Mouse (Mus musculus) E14TG2a.4 (cell line): ENCODE measurements around the gene Sars.
A peak's percentile ranks its signal among the peaks of the same experiment; 100 is the strongest.

ENCODE experiments used
- H3K27me3 ChIP-seq: 2 replicates; pipeline ENCODE4 v1.6.1; 2014; ENCODE audit warnings: low read length, control low read depth; ENCODE audit not compliant: insufficient read depth
- H3K36me3 ChIP-seq: 2 replicates; pipeline ENCODE4 v1.6.1; 2014; ENCODE audit warnings: low read length, control low read depth; ENCODE audit not compliant: insufficient read depth
- H3K4me1 ChIP-seq: replicated peaks from 2 replicates; pipeline ENCODE4 v1.6.1; 2014; ENCODE audit warnings: low read depth, low read length, control low read depth
- H3K4me3 ChIP-seq: replicated peaks from 2 replicates; pipeline ENCODE4 v1.5.1; 2014; ENCODE audit warnings: mild to moderate bottlenecking, low read length
- H3K9me3 ChIP-seq: 2 replicates; pipeline ENCODE4 v1.6.1; 2014; ENCODE audit warnings: low read length, control low read depth
- CTCF ChIP-seq: conservative IDR thresholded peaks from 2 replicates; pipeline ENCODE4 v1.5.1; 2014; ENCODE audit warnings: low read length
- NANOG ChIP-seq: IDR thresholded peaks from 2 replicates; pipeline ENCODE4 v1.6.1; 2014; ENCODE audit warnings: borderline replicate concordance, low read length, mixed read lengths
- POU5F1 ChIP-seq: IDR thresholded peaks from 2 replicates; pipeline ENCODE4 v1.6.1; 2014; ENCODE audit warnings: low read length, borderline replicate concordance

Sars gene

DNA sequence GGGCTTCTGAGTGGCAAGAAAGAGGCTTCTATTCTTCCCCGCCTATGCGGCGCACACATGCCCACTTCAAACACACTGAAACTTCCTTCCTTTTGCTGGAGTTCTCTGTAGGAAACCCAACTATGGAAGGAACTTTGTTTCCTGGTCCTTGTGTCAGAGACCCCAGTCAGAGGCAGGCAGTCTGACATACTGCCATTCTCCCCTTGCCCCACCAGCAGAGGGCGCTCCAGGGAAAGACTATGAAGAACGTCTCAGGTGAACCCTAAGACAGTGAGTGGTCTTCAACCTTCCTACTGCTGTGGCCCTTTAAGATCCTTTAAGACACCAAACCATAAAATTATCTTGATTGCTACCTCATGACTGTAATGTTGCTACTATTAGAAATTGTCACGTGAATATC lies 21.4 kb upstream of the Sars start:
- Histone ChIP-seq H3K36me3 (no peaks in the 10 kb centered on the region), H3K27me3 (peaks cover 4% of the 10 kb centered on the region; the same call in 1 of the 2 replicates), H3K4me1 (peaks cover 16% of the 10 kb centered on the region), H3K9me3 (no peaks in the 10 kb centered on the region), H3K4me3 (no peak overlapping the region)
- peak; percentile 83 for TF ChIP-seq CTCF
- TF ChIP-seq NANOG: no peak

DNA sequence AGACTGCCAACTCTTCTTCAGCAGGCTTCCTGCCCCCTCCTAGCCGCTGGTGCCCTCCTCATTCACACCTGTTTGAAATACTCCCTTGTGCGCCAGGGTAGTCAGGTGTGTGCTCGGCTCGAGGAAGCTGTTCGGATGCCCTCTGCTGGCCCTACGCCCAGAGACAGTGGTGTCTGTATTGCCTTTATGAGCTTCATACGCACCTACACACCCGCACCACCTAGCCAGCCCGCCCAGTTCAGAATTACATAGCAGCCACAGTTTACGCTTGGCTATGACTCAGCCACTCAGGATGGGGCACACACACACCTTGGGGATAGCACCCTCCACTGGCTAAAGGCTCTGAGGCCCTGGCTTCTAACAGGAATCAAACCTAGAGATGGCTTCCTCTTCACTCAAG lies 13.9 kb upstream of the Sars start:
- Histone ChIP-seq H3K4me3 (peak overlapping the region; percentile 41; the same call in 1 of the 2 replicates), H3K9me3 (no peaks in the 10 kb centered on the region), H3K4me1 (peaks cover 38% of the 10 kb centered on the region), H3K27me3 (peaks cover 17% of the 10 kb centered on the region), H3K36me3 (no peaks in the 10 kb centered on the region)
- TF ChIP-seq CTCF (no peak), POU5F1 (no peak), NANOG (no peak)

DNA sequence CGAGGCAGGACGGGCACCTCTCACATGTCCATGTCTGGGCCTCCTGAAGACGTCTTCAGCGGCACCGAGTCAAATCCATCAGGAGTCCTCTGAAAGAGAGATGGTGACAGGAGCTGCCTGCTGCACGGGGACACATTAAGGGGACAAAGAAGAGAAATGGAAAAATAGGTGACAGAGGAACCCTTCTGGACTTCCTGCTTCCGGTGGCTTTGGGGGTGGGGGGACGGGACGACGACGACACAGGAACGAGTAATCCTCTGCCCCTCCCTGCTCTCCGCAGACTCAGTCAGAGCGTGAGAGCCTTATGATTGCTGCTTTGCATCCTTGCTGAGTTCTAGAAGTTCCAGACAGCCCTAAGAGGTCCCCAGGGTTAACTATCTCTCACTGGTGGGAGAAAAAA lies 13.4 kb upstream of the Sars start:
- TF ChIP-seq NANOG: no peak
- TF ChIP-seq CTCF: no peak
- no peak for TF ChIP-seq POU5F1
- peaks cover 39% of the 10 kb centered on the region for H3K4me1 ChIP-seq
- no peaks in the 10 kb centered on the region for H3K36me3 ChIP-seq
- no peaks in the 10 kb centered on the region for H3K9me3 ChIP-seq
- H3K27me3 ChIP-seq: peaks cover 17% of the 10 kb centered on the region
- peak overlapping the region; percentile 41; the same call in 1 of the 2 replicates for H3K4me3 ChIP-seq

DNA sequence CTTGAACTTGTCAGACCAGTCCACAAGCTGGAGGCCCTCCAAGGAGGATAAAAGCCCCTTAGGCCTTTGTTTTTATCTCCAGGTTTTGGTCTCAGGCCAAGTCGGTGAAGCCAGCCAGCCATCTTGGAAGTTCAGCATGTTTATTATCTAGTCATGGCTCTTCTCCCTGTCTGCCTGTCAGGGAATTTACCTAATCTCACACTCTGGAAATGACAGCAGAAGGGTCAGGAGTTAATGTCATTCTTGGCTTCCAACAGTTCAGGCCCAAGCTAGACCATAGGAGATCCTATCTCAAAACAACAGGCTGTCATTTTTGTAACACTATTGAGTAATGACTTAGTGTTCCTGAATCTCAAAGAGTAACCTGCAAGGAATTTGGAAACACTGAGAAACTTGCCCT lies 9.2 kb upstream of the Sars start:
- Histone ChIP-seq H3K9me3 (0 out of 2 replicates have a peak, but pooled peaks cover 3% of the 10 kb centered on the region), H3K36me3 (no peaks in the 10 kb centered on the region), H3K4me1 (peaks cover 49% of the 10 kb centered on the region), H3K4me3 (no peak overlapping the region), H3K27me3 (peaks cover 6% of the 10 kb centered on the region; the same call in 1 of the 2 replicates)
- TF ChIP-seq POU5F1 (no peak), CTCF (no peak), NANOG (no peak)

DNA sequence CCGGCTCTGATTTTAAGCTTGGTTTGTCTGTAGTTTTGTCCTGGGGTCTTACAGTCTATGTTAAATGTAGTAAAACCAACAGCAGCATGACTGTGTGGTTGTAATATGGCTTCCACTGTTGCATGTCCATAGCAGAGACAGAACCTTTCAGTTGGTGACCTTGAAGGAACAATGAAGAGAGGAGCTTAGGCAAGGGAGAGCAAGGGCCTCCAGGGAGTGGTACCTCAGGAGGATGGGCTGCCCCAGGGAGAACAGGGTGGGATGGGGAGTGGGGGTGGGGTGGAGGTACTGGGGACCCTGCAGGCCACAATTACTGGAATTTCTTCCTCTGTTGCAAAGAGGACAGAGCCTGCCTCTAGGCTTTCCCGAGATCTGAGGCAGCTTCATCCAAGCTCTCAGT lies 7.0 kb upstream of the Sars start:
- Histone ChIP-seq H3K4me1 (peaks cover 39% of the 10 kb centered on the region), H3K9me3 (0 out of 2 replicates have a peak, but pooled peaks cover 5% of the 10 kb centered on the region), H3K36me3 (no peaks in the 10 kb centered on the region), H3K27me3 (no peaks in the 10 kb centered on the region), H3K4me3 (no peak overlapping the region)
- TF ChIP-seq NANOG (no peak), POU5F1 (no peak), CTCF (no peak)

DNA sequence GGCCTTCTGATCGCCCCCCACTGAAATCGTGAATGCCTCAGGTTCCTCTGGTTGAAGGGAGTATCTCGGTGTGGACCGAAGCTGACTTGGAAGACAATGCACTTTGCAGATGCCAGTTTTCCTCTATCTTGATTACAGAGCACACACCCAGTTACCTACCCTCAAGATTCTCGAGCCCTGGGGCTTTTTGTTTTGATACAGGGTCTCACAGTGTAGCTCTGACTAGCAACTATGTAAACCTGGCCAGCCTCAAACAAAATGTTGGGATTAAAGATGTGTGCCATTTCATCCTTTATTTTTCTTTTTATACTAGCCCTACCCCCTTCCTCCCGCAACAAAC lies 327 bp upstream of the Sars start:
- no peaks in the 10 kb centered on the region for H3K27me3 ChIP-seq
- peaks cover 64% of the 10 kb centered on the region for H3K4me1 ChIP-seq
- peak overlapping the region; percentile 93 for H3K4me3 ChIP-seq
- H3K9me3 ChIP-seq: 0 out of 2 replicates have a peak, but pooled peaks cover 2% of the 10 kb centered on the region
- peaks cover 33% of the 10 kb centered on the region for H3K36me3 ChIP-seq
- TF ChIP-seq NANOG (peak; percentile 9; the same call in 1 of the 2 replicates), CTCF (no peak)

DNA sequence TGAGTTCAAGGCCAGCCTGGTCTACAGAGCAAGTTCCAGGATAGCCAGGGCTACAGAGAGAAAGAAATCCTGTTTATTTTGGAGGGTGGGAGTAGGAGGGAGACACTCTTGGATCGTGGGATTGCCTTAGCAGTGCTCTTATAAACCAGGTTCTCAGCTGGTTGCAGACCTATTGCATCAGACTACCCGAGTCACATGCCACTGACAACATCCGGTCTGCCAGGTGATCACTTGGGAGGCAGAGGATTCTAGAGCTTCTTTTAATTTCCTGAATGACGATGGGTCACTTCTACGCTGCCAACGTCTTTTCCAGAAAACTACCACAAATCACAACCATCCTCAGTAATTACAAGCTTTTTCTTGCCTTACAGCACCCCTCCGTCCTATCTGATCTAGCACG lies 980 bp downstream of the Sars start:
- no peak for TF ChIP-seq CTCF
- no peak for TF ChIP-seq POU5F1
- TF ChIP-seq NANOG: no peak
- Histone ChIP-seq H3K4me3 (peak overlapping the region; percentile 93), H3K9me3 (0 out of 2 replicates have a peak, but pooled peaks cover 2% of the 10 kb centered on the region), H3K27me3 (no peaks in the 10 kb centered on the region), H3K36me3 (peaks cover 43% of the 10 kb centered on the region), H3K4me1 (peaks cover 68% of the 10 kb centered on the region)

DNA sequence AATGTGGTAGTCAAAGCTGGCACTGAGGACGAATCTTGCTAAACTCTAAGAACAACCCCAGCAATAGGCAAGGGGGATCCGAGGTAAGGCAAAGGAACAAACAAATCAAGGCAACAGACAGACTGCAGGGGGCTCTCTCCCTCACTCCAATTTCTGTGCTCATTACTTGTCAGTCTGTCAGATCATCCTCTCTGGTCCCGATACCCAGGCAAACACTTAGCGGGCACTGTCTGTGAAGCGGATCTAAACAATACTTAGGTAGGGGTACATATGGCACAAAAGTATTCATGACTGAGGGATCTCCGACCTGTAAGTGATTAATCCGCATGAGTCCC lies 8.7 kb downstream of the Sars start:
- Histone ChIP-seq H3K36me3 (peaks cover 92% of the 10 kb centered on the region), H3K4me1 (peaks cover 88% of the 10 kb centered on the region), H3K9me3 (no peaks in the 10 kb centered on the region), H3K27me3 (no peaks in the 10 kb centered on the region), H3K4me3 (no peak overlapping the region)
- TF ChIP-seq POU5F1 (no peak), NANOG (no peak), CTCF (no peak)

DNA sequence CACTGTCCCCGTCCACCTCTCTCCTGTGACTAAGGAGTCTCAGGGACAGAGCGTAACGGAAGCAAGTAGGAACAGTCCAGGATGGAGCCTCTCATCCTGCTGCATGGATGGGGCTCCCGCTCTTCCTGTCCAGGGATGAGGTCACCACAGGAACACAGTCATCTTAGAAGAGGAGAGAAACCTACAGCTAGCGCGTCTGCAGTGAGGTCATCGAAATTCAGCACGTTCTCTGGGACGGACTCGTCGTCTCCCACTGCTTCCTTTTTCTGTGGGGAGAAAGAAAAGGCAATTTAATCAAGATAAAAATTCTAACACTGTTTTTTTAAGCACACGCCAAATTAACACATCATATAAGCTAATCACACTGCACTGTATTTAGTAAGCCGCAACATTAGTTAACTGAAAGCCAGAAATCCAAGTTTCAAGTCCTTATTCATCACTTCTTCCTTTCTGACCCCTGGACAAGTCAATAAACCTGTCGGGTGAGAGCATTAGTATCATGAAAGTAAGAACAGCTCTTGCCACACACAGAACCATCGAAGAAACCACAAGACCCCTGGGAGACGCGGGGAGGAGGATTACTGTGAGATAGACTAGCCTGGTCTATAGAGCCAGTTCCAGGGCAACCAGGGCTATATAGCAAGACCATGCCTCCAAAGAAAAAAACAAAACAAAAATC lies 9.2 kb downstream of the Sars start:
- H3K4me3 ChIP-seq: no peak overlapping the region
- no peaks in the 10 kb centered on the region for H3K9me3 ChIP-seq
- peaks cover 89% of the 10 kb centered on the region for H3K4me1 ChIP-seq
- H3K36me3 ChIP-seq: peaks cover 92% of the 10 kb centered on the region
- no peaks in the 10 kb centered on the region for H3K27me3 ChIP-seq
- no peak for TF ChIP-seq NANOG
- TF ChIP-seq POU5F1: no peak
- no peak for TF ChIP-seq CTCF
